Mouse (Mus musculus) brain, embryonic 14.5 days (tissue): ENCODE data around the gene Zfp513. TPM values are rescaled to one million over a fixed set of nuclear protein-coding genes. Genes with fewer than 3 reads are reported as not detected.

Experiments
- DNase-seq: peaks from one replicate; pipeline ENCODE4 v3.0.0-alpha.2; 2011; ENCODE audit warnings: low read depth
- CTCF ChIP-seq: fragments of 200-500 bp; IDR thresholded peaks from 2 replicates; pipeline ENCODE4 v1.5.1; 2012; ENCODE audit warnings: inconsistent platforms, mild to moderate bottlenecking, moderate library complexity, borderline replicate concordance; ENCODE audit not compliant: insufficient read depth, insufficient read length; ENCODE audit errors: extremely low read depth
- POLR2A ChIP-seq: fragments of 200-500 bp; IDR thresholded peaks from 2 replicates; pipeline ENCODE4 v1.6.1; 2012; ENCODE audit warnings: mild to moderate bottlenecking, inconsistent platforms, borderline replicate concordance; ENCODE audit not compliant: poor library complexity, insufficient read depth, insufficient read length, severe bottlenecking; ENCODE audit errors: extremely low read depth
- polyA plus RNA-seq: library from polyadenylated mRNA; depleted of rRNA; stranded (reverse); fragments of >200 nt; gene quantifications from 2 replicates; pipeline ENCODE4 v1.2.3, GENCODE M21; 2012; rRNA removed

The Zfp513 gene
- polyA plus RNA-seq, 1 experiment: 62.0 TPM

DNA sequence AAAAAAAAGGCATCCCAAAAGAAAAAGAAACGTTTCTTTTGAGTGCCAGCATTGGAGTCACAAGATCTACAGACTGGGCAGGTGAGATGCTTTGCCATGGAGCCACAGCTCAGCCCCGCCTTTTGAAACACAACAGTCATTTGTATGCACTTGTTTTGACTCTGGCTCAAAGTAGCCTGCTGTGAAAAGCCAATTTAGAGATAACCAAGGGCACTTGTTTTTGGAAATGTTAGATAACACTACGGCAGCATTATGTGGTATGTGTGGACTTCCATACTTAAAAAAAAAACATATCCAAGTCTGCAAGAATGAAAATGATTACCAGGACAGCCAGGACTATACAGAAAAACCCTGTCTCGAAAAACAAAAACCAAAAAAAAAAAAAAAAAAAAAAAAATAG is 18.4 kb downstream of the Zfp513 start:
- no peak for TF ChIP-seq POLR2A
- TF ChIP-seq CTCF: no peak
- no peak for DNase-seq

DNA sequence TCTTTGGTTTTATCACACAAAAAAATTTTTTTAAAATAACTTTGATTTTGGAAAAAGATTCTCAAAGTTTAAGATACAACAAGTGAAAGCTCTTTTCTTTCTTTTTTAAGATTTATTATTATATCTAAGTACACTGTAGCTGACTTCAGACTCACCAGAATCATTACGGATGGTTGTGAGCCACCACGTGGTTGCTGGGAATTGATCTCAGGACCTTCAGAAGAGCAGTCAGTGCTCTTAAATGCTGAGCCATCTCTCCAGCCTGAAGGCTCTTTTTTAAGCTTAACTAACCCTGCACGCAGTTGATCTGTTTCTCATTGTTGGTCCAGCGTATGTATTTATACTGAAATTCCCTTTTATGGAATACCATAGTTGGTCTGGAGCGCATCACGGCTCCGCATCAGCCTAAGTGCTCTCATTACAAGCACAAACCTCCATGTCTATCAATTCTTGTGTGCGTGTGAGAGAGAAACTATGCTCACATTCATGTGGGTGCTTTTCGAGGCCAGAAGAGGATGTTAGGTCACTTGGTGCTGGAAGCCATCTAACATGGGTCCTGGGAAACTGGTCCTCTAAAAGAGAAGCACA is 20.8 kb downstream of the Zfp513 start:
- no peak for DNase-seq
- TF ChIP-seq POLR2A: no peak
- TF ChIP-seq CTCF: no peak

DNA sequence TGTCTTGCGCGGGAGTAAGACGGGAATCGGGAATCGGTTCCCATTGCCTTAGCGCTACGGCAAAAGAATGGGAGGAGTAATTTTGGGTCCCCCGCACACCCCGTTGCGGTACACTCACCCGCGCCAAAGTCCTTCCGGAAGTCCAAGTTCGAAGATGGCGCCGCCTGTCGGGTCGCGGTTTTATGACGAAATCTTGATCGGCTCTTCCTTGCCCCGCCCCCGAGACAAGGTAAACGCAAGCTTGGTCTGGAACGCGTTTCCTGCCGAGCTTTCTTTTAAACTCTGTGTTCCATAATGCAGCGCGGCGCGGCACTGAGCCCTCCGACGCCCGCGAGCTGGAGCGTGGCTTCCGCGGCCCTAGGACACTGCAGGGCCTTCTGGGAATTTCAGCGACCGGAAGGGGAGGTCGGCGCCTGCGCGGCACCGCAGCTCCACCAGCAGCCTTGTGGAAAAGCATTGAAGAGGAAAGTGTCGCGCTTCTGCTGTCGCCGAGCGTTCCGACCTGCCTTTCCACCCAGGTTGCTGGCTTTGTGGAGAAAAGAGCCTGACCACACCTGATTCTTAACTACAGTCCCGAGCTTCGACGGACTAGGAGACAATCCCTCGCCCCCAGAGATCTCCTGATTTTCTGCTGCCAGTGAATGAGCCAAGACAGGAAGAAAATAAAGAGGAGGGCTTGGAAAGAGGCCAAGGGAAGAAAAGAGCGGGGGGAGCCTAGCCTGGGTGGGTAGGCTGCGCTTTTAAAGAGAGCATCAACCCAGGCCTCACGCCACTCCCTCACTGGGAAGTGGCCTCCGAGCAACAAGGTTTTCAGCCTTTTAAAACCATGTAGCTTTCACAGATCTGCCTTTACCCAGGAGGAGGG is 22.1 kb downstream of the Zfp513 start, which contains the start of the genes Gm29609 and Gtf3c2:
Gene Gm29609 (minus strand): TSS at position 146 of the 865 bp plus-strand sequence.
Gene Gtf3c2 (minus strand): TSS at position 379 of the 865 bp plus-strand sequence.
- DNase-seq: peak; percentile 99
- TF ChIP-seq CTCF (no peak), POLR2A (peak; percentile 54; the same call in 1 of the 2 replicates)

DNA sequence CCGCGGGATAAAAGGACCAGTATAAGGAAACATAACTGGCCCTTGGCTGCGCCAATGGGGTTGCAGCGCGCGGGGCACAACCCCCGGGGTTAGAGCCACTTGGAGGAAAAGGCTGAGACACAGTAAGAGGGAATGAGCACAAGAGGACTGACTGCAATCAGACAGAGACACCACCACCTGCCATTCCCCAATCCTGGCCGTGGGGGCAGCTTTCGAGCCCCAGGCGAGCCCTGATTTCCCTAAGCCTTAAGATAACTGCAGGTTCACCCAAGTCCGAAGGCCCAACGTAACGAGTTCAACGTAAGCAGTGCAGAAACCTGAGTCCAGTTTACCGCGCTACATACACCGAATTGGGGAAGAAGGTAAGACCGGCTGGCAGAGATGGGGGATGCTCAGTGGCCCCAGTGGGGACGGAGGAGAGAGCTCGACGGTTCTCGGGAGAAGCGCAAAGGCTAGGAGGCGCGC is 22.8 kb downstream of the Zfp513 start:
- TF ChIP-seq POLR2A (no peak), CTCF (no peak)
- no peak for DNase-seq

DNA sequence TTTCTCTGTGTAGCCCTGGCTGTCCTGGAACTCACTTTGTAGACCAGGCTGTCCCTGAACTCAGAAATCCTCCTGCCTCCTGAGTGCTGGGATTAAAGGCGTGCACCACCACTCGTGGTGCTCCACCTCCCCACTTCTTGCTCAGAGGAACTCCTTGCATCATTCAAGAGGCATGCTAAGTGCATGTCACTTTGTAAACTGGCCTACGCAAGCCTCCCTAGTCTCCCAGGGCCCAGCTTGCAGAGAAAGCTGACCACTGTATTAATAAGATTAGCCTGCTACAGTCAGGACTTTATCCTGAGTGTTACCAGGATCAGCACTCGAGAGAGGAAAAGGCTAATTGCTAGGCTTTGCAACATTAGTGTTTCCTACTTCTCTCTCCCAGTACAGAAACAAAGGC is 33.5 kb downstream of the Zfp513 start:
- TF ChIP-seq CTCF (no peak), POLR2A (no peak)
- DNase-seq: no peak

- no peak for DNase-seq
- TF ChIP-seq CTCF: no peak
- TF ChIP-seq POLR2A: no peak
These were observed 37.2 kb downstream of the Zfp513 start for GRCm38 (mm10) chr5:31164878-31165277.

GRCm38 (mm10) chr5:31162462-31162861 is 39.6 kb downstream of the Zfp513 start:
- TF ChIP-seq POLR2A (no peak), CTCF (no peak)
- DNase-seq: no peak

- DNase-seq: peak; percentile 95
- TF ChIP-seq POLR2A (peak; percentile 63; the same call in 1 of the 2 replicates), CTCF (no peak)
These were observed 48.0 kb downstream of the Zfp513 start, which contains the start of gene Mpv17 for GRCm38 (mm10) chr5:31154152-31154553. TSS of gene Mpv17 (minus strand) at chr5:31154251.

GRCm38 (mm10) chr5:31153516-31154151 is 48.5 kb downstream of the Zfp513 start:
- TF ChIP-seq POLR2A (no peak), CTCF (no peak)
- no peak for DNase-seq

DNA sequence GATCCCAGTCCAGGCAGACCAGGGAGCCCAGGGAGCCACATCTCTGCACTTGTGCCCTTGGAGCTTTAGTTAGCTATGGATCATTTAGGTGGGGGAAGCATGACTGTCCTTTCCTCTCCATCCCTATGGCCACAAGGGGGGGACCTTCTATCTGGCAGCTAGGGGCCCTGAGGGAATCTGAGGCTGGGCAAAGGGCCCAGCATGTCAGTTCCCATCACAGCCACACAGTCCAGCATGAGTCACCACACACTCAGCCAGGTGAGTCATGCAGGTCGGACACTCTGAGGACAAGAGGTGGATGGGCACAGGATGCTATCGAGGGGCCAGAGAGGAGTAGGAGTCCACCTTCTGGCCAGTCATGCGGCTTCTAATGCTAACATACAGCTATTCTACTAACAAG is 50.4 kb downstream of the Zfp513 start:
- no peak for TF ChIP-seq POLR2A
- TF ChIP-seq CTCF: no peak
- DNase-seq: no peak

- TF ChIP-seq CTCF (no peak), POLR2A (no peak)
These were observed 52.3 kb downstream of the Zfp513 start for GRCm38 (mm10) chr5:31149781-31150180.

More at GRCm38 (mm10) chr5:31149781-31150180, 52.3 kb downstream of the Zfp513 start:
- DNase-seq: no peak

Other genes with a start within 250 kb of the Zfp513 start
- 178 and 250 TPM in 2 replicates for gene Preb, start 241.9 kb downstream of the Zfp513 start, polyA plus RNA-seq
- not detected in 2 replicates for gene Tcf23, start 233.6 kb downstream of the Zfp513 start, polyA plus RNA-seq
- 122 and 154 TPM in 2 replicates for gene Atraid, start 154.0 kb downstream of the Zfp513 start, polyA plus RNA-seq
- 40.7 and 44.5 TPM in 2 replicates for gene Slc5a6, start 153.4 kb downstream of the Zfp513 start, polyA plus RNA-seq
- 33.8 and 34.0 TPM in 2 replicates for gene Cad, start 147.5 kb downstream of the Zfp513 start, polyA plus RNA-seq
- not detected in 2 replicates for gene Dnajc5g, start 96.0 kb downstream of the Zfp513 start, polyA plus RNA-seq
- 21.2 and 31.6 TPM in 2 replicates for gene Slc30a3, start 94.1 kb downstream of the Zfp513 start, polyA plus RNA-seq
- 0.05 TPM in 1 of 2 replicates, not detected in the other for gene Trim54, start 85.6 kb downstream of the Zfp513 start, polyA plus RNA-seq
- gene Ucn, start 63.5 kb downstream of the Zfp513 start, polyA plus RNA-seq: not detected in 2 replicates
- 55.9 and 74.4 TPM in 2 replicates for gene Mpv17, start 48.1 kb downstream of the Zfp513 start, polyA plus RNA-seq
- gene Gm29609, start 22.4 kb downstream of the Zfp513 start, polyA plus RNA-seq: 3.7 and 4.1 TPM in 2 replicates
- gene Gtf3c2, start 22.2 kb downstream of the Zfp513 start, polyA plus RNA-seq: 94.3 and 110 TPM in 2 replicates
- 96.8 and 110 TPM in 2 replicates for gene Snx17, start 9.1 kb downstream of the Zfp513 start, polyA plus RNA-seq
- 53.3 and 58.6 TPM in 2 replicates for gene Eif2b4, start 8.9 kb downstream of the Zfp513 start, polyA plus RNA-seq
- 143 and 192 TPM in 2 replicates for gene Ppm1g, start 18.4 kb upstream of the Zfp513 start, polyA plus RNA-seq
- gene Nrbp1, start 38.6 kb upstream of the Zfp513 start, polyA plus RNA-seq: 143 and 175 TPM in 2 replicates
- gene Gm9970, start 38.9 kb upstream of the Zfp513 start, polyA plus RNA-seq: 0.15 TPM in 1 of 2 replicates, not detected in the other
- gene Krtcap3, start 49.4 kb upstream of the Zfp513 start, polyA plus RNA-seq: 3.4 and 6.4 TPM in 2 replicates
- gene Ift172, start 88.8 kb upstream of the Zfp513 start, polyA plus RNA-seq: 48.2 and 51.9 TPM in 2 replicates
- gene Fndc4, start 93.8 kb upstream of the Zfp513 start, polyA plus RNA-seq: 149 and 214 TPM in 2 replicates
- 0.77 and 0.86 TPM in 2 replicates for gene Gckr, start 95.1 kb upstream of the Zfp513 start, polyA plus RNA-seq